Mouse (Mus musculus): ENCODE results near the gene Rcan1. TPM values are rescaled to one million over a fixed set of nuclear protein-coding genes. Genes with fewer than 3 reads are reported as not detected.
A peak's percentile ranks its signal among the peaks of the same experiment; 100 is the strongest.
"Not testable (repeated sequence)": the region's sequence is repeated elsewhere in the genome, so short reads cannot be mapped to it uniquely, and the experiment has no call there.

The Rcan1 gene
- 10 to 100 TPM; 60.4 to 63.9 TPM for total RNA-seq (2021)

DNA sequence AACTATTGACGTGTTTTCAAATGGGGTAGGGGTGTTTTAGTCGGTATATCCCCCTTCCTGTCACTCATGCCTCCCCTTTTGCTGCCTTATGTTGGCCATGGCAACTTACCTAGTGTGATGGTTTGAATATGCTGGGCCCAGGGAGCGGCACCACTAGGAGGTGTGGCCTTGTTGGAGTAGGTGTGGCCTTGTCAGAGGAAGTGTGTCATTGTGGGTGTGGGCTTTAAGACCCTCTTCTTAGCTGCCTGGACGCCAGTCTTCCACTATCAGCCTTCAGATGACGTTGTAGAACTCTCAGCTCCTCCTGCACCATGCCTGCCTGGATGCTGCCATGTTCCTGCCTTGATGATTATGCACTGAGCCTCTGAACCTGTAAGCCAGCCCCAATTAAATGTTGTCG, at the start of gene Rcan1:
Rcan1 (minus strand) TSS at position 162 of the 400 bp plus-strand sequence.
- DNase-seq (ENCODE audit: low spot score in 2 of 2) = no peak
- intact Hi-C loops (cut with DNase I) = no loop called here

DNA sequence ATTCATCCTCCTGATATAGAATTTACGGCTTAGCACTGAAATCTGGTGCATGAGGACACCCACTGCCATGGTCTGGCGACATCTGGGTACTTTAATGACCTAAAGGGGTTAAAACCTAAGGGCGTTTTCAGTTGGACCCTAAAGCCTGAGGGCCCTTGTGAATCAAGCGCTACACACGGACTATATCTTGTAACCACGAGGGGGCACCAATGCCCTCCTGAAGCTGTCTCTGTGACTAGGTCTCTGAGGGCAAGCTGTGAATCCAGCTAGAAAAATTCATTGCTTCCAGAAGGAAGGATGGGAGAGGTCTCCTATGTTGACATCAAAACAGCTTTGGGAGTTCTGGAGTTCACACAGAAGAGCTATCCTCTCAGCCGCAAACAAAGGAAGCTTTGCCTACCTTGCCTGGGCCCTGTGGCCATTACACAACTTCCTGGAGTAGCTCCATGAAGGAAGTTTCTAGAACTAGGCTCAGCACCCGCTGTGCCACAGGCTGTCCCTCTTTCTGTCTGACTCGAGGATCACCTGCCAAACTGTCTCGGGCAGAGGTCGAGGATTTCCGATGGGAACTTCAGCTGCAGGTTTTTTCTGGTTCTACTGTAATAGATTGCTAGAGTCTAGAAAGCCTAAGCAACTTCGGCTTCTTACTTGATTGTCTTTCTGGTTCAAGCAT, 49.3 kb upstream of the Rcan1 start:
- intact Hi-C loops (cut with DNase I) = loop anchor here (2.0 to 5.0 kb wide), 3 partner anchors 773 to 1023 kb away; no protein-coding TSS in a partner anchor
- DNase-seq (ENCODE audit: low spot score in 2 of 2) = peak; percentile 42 to 49

DNA sequence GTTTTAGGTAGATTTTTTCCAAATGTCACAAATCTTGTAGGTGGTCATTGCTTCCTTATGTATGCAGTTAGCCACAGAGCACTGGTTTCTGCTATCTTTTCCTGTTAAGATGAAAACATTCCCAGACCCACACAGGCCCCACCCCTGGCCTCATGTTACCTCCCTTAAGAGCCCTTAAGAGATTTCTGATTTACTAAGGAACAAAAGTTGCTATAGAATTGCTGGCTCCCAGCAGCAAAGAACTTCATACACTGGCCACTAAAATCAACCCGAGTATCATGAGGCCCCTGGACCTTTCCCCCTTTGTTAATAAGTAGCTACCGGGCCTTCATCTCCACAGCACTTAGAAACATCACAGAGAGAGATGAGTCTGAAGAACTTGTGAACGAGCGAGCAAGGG, 48.1 kb upstream of the Rcan1 start:
- intact Hi-C loops (cut with DNase I) = loop anchor here (2.0 to 5.0 kb wide), 2 partner anchors 934 to 1024 kb away; no protein-coding TSS in a partner anchor
- no peak for DNase-seq (ENCODE audit: low spot score in 2 of 2)

DNA sequence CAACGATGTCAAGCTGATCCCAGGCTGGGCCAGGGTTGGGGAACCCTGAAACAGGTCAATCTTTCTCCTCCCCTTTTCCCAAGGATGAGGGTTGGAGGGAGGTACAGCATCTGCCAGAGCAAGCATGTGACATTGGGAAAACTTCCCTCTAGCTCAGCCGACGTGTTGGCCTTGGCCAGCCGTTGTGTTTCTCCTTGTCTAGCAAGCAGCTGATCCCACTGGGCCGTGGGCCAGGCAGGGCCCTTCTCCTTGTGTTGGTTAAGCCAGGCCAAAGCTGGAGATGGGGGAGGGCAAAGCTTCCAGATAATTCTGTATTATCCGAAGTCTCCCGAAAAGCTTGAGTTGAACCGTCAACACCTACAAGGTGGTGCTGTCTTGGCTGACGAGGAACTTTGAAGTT, 45.5 kb upstream of the Rcan1 start:
- intact Hi-C loops (cut with DNase I) = loop anchor here (5.0 kb wide), 1 partner anchor 936 kb away; no protein-coding TSS in a partner anchor
- DNase-seq (ENCODE audit: low spot score in 2 of 2) = no peak

DNA sequence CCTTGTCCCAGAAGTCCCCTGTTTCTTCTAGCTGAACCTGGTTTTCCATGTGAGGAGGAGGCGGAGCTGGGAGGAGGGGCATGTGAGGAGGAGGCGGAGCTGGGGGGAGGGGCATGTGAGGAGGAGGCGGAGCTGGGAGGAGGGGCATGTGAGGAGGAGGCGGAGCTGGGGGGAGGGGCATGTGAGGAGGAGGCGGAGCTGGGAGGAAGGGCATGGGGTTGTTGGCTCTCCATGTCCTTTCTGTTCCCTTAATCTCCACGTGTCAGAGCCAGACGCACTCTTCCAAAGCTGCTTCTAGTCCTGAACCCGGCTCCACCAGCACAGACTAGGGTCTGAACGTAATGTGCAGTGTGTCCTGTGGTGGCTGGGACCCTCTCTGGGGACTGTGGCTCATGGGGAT, 44.2 kb upstream of the Rcan1 start:
- not testable (repeated sequence) for DNase-seq (ENCODE audit: low spot score in 2 of 2)
- intact Hi-C loops (cut with DNase I) = loop anchor here (5.0 kb wide), 1 partner anchor 937 kb away; no protein-coding TSS in a partner anchor

DNA sequence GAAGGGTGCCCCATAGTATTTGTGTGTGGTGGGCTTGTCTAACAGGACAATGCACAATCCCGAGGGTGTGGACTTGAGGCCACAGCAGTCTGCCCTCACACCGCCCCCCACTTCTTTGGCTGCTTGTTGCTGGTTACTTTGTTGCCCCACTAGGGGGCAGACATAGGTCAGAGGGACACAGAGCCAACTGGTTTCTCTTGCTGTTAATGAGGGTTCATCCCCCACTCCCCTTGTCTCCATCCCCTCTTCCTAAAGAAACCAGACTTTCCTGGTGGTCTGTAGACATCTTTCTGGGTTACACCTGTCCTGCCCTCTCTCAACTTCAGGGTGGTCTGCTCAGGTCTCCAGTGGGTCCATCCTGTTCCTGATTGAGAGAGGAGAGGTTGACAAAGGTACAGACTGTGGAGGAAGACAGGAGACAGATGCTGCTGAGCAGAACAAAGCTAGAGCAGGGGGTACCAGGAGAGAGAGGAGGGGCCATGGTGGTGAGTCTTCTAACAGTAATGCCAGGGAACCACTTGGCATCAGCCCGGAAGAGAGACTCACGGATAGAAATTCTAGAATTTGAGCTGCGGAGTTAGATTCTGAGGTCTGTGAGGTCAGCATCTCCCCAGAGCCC, 41.2 kb upstream of the Rcan1 start:
- intact Hi-C loops (cut with DNase I) = no loop called here
- DNase-seq (ENCODE audit: low spot score in 2 of 2) = peak in 1 of 2 experiments; percentile 7

DNA sequence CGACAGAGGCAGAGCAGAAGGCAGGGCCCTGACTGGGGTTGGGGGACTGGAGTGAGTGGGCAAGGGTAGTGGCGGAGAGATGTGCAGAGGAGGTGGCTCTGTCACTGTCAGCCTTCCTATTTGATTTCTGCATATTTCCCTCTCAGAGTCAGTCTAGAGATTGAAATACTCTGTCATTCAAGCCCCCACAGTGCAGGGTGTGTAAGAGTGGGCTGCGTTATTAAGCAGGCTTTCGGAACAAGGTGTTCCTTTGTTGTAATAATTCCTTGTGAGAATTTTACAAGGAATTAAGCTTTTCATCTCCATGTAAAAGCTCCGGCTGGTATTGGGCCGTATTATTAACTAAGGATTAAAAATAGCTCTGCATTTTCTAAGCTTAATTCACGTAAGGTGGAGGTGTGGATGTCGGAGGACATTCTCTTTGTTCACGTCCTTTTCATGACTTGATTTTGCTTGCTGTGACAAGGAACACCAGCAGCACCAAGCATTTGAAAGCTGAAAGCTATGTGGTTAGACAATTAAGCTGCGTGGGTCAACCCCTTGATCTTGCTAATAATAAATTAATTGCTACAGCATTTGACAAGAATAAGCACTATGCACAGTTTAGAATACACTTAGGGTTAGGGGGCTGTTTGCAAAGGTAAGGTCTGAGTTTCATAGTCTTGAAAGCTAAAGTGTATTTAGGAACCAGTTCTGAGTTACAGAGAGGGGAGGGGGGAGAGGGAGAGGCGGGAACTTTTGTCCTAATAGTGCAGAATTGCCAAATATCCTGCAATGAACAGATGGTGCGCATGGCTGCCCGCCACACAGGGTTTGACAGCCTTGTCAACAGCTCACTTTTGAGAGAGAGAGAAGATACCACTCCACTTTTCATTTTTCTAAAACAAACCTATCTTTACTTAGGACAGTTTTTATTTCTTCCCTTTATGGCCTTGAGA, 40.4 kb upstream of the Rcan1 start:
- no peak for DNase-seq (ENCODE audit: low spot score in 2 of 2)
- intact Hi-C loops (cut with DNase I) = no loop called here

DNA sequence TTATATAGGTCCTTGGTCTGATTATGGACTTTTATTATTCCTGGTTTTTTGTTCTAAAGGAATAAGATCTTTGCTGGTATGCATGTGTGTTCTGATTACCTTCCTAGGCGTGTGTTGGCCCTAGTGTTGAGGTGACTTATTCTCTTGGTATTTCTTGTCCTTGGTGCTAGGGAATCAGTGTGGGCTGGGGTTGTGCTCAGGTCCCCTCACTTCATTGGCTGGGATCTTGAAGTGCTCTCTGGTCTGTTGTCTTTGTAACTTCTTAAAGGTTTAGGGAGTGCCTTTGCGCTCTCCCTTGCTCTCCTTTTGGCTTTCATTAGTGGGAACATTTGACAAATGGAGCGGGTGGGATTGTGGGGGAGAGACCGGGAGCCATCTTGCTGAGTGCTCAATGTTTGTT, 36.9 kb upstream of the Rcan1 start:
- intact Hi-C loops (cut with DNase I) = no loop called here
- DNase-seq (ENCODE audit: low spot score in 2 of 2) = no peak

DNA sequence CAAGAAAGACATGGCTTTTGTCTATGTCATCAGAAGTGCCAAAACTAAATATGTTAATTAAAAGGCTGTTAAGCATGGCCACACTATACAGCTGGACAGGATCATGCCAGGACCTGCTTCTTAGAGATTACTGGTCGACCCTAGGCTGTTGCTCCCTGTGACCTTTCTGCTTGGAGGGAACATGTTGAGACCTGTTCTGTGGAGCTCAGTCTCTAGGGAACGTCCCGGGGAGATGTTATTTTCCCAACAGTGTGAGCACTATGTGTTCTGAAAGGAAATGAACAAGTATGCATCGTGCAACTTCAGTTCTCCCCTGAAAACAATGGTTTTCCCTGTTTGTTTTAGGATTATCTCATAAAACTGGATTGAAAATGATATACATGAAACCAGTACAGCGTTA, 32.4 kb upstream of the Rcan1 start:
- intact Hi-C loops (cut with DNase I) = no loop called here

DNA sequence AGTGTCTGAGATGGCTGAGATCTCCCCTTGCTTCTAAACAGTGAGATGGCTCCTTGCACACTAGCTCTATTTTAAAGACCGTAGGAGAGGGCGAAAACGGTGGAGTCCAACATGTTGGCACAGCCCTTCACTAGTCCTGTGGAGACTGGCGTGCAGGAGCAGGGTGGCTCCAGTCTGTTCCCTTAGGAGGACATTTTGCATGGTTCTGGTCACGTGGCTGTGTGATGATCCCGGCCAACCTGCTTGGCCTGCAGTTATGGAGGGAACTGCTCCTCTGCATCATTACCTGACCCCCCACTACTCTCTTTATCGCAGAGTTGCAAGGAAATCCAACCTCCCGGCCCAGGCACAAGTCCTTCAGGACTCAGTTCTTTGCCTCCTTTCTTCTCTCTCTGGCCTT, 29.9 kb upstream of the Rcan1 start:
- intact Hi-C loops (cut with DNase I) = no loop called here
- DNase-seq (ENCODE audit: low spot score in 2 of 2) = no peak

More for the DNA sequence above, 32.4 kb upstream of the Rcan1 start:
- no peak for DNase-seq (ENCODE audit: low spot score in 2 of 2)

DNA sequence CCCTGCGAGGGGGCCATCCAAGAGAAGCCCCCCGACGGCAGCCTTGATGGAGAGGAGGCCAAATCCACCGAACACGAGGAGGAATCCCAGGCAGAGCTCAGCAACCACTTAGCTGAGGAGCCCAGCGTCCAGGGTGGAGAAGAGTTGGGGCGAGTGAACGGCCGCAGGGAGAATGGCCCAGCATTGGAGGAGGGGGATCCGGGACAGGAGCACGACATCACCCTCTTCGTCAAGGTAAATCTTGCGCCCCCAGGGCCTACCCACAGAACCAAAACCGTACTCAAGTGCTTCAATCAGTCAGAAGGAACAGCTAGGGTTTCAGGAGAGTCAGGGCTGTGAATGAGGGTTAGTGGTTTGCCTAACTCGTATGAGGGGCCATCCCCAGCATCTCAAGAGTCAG, 28.7 kb upstream of the Rcan1 start:
- intact Hi-C loops (cut with DNase I) = no loop called here
- DNase-seq (ENCODE audit: low spot score in 2 of 2) = no peak

DNA sequence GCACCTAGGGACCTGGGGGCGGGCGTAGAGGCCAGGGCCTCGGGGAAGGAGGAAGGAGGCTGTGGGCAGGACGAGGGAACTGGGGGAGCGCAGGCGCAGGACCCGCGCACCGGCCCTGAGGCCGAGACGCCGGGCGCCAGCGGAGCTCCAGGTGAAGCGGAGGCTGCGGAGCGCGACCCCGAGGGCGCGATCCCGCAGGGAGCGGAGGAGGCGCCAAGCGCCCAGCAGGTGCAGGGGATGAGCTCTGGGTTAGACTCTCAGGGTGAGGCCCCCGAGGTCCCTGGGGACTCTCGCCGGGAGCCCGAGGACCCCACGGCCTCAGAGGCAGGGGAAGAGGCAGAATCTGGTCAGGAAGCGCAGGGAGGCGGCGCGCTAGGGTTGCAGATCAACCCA, 27.9 kb upstream of the Rcan1 start:
- DNase-seq (ENCODE audit: low spot score in 2 of 2) = no peak

DNA sequence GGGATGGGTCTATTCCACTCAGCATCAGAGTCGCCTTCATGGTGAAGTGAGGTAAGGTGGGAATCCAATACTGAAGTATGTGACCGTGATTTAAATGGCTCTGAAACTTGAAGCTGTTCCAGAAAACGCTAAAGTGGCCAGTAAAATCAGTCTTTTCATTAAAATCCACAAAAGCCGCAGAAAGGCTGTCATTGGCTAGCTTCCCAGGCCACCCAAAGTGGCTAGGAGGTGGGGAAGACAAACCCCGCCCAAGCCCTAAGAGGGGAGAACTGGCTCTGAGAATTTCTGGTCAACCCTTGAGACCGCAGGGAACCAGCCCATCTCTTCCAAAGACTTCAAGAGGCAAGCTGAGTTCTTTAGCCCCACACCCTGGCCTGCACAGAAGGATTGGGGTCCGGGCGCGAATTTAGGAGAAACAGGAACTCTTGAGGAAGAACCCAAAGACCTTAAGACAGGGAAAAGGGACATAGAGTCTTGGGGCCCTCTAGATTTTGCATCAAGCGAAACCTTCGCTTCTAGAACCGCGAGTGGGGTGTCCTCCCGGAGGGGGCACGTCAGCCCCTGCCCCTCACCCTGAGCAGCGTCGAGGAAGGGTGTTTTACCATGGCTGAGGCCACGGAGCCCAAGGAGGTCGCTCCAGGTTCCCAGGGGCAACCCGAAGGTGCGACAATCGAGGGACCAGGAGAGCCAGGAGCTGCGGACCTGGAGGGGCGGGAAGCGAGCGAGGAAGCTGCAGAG, 27.4 kb upstream of the Rcan1 start:
- intact Hi-C loops (cut with DNase I) = no loop called here
- DNase-seq (ENCODE audit: low spot score in 2 of 2) = no peak

More for the DNA sequence above, 27.9 kb upstream of the Rcan1 start:
- intact Hi-C loops (cut with DNase I) = no loop called here

DNA sequence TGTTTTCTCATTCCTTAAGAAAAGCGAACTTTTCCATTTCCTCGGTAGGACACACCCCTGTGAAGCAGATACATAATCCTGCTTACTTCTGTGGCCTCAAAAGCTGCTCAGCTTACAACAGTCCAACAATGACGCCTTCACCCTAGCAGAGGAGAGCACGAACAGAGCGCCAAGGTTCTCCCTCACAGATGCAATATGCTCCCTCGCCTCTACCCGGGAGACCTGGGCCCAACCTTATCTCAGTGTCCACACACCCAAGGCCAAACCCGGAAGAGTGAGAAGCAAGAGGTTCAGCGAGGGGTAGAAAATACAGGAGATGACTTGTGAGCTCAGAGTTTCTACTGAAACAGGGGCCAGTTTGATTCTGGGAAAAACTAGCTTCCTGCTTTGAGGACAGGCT, 18.7 kb upstream of the Rcan1 start:
- intact Hi-C loops (cut with DNase I) = no loop called here
- DNase-seq (ENCODE audit: low spot score in 2 of 2) = no peak

DNA sequence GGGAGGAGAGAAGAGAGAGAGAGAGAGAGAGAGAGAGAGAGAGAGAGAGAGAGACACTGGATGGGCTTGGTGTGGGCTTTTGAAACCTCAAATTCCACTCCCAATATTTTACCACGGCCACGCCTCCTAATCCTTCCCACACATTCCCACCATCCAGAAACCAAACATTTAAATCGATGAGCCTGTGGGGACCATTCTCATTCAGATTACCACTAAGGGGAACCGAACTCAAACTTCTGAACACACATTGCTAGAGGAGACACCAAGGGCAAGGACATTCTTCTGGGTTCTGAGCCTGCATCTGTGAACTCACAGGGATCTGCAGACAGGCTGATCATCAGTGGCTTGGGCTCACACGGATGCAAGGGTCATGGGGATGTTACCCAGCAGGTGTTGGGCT, 17.8 kb upstream of the Rcan1 start:
- DNase-seq (ENCODE audit: low spot score in 2 of 2) = no peak
- intact Hi-C loops (cut with DNase I) = no loop called here

DNA sequence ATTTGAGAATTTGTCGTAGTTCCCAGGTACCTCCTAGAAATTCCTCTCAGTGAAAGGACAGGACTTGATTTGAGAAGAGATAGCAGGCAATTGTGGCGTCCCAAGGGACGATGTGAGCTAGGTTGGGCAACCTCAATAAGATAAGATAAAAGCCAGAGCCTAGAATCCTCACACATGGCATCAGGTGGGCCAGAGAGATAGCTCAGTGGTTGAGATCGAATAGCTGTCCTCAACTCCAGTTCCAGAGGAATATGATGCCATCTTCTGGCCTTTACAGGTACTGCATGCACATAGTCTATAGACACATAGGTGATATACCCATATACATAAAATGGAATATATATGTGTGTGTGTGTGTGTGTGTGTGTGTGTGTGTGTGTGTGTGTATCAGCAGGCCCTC, 16.8 kb upstream of the Rcan1 start:
- intact Hi-C loops (cut with DNase I) = no loop called here
- peak; percentile 11 to 20 for DNase-seq (ENCODE audit: low spot score in 2 of 2)

DNA sequence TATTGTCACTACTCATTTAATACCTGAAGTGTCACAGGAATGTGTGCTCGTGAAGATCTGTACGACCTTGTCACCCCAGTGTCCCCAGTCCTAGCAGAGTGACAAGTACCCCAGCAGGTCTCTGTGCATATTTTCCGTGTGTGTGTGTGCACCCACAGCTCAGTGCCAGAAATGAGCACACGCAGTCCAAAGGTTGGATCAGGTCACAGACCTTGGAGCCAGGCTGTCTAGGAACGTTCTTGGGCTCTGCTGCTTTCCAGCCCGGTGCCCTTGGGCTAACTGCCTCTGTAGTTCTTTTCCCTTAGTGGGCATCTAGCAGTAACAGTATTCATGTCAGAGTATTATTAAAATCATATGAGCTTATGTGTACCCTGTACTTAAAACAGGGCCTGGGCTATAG, 16.4 kb upstream of the Rcan1 start:
- intact Hi-C loops (cut with DNase I) = no loop called here
- no peak for DNase-seq (ENCODE audit: low spot score in 2 of 2)

DNA sequence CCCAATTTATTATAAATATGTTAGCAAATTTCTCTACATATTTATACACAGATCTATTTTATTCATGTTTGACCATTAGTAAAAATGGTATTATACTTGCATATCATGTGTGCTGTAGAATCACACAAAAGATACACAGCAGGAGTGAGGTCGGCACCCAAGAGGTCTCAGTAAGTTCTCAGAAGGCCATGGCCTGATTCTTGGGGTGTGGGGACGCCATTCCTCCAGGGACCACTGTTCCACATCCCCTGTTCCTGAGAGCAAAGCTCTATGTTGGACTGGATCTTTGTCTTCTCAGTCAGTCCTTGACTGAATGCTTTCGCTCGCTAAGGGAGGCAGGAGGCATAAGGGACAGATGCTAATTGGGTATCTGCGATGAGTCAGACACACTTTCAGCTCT, 14.8 kb upstream of the Rcan1 start, which contains the start of gene Clic6:
Clic6 (plus strand) TSS at position 301 of the 400 bp plus-strand sequence.
- intact Hi-C loops (cut with DNase I) = no loop called here
- no peak for DNase-seq (ENCODE audit: low spot score in 2 of 2)

DNA sequence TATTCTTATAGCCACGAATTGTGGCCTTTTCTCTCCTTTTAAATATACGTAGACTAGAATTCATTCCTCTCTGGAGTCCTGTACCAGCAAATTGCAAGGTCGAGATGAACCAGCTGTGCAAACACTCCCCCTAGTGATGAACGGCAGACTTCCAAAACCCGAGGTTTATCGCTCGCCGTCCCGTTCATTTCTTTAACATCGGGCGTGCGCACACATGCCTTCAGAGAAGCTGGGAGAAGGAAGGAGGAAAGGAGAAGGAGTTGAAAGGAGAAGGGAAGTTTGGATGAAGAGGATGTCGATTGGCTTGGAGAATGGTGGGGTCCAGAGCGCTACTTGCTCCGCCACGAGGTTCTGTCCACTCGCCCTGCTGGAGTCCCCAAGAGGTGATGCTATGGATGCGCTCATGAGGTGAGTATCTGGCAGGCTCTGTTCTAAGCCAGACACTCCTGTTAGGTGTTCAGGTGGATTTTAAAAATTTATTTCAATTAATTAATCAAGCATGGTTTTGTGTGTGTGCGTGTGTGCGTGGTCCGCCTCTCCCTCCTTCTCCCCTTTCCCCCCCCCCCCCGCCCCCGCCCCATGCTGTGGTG, 8.0 kb upstream of the Rcan1 start:
- DNase-seq (ENCODE audit: low spot score in 2 of 2) = peak; percentile 64 to 79
- intact Hi-C loops (cut with DNase I) = loop anchor here (5.0 kb wide), 1 partner anchor 136 kb away; no protein-coding TSS in a partner anchor
